Mouse (Mus musculus) cerebellum, adult 2 months (tissue): Measurements from ENCODE around the gene Asxl1. TPM values are rescaled to one million over a fixed set of nuclear protein-coding genes. Genes with fewer than 3 reads are reported as not detected.

ENCODE experiments used
- DNase-seq, 2 experiments: peaks; one replicate each; pipeline ENCODE4 v3.0.0; 2021
- H3K27ac ChIP-seq: fragments of 200-500 bp; 2 replicates; pipeline ENCODE4 v1.5.1; 2012; ENCODE audit warnings: low read length, control low read depth, inconsistent platforms; ENCODE audit not compliant: insufficient read depth
- H3K27me3 ChIP-seq: fragments of 200-500 bp; 2 replicates; pipeline ENCODE4 v1.6.1; 2012; ENCODE audit warnings: inconsistent platforms, mild to moderate bottlenecking, low read length, moderate library complexity; ENCODE audit not compliant: control insufficient read depth, insufficient read depth
- H3K4me1 ChIP-seq: fragments of 200-500 bp; 2 replicates; pipeline ENCODE4 v1.6.1; 2011; ENCODE audit warnings: low read length; ENCODE audit not compliant: control insufficient read depth, insufficient read depth
- H3K4me3 ChIP-seq: fragments of 200-500 bp; replicated peaks from 2 replicates; pipeline ENCODE3; 2011; ENCODE audit warnings: mild to moderate bottlenecking, low read depth, low read length, control low read depth; ENCODE audit not compliant: insufficient read depth
- CTCF ChIP-seq: fragments of 200-500 bp; IDR thresholded peaks from 2 replicates; pipeline ENCODE4 v1.5.1; 2011; ENCODE audit warnings: low read depth, mild to moderate bottlenecking, control low read depth, low read length, moderate library complexity, borderline replicate concordance; ENCODE audit not compliant: insufficient read depth
- POLR2A ChIP-seq: fragments of 200-500 bp; IDR thresholded peaks from 2 replicates; pipeline ENCODE4 v1.6.1; 2011; ENCODE audit warnings: low read length, control low read depth, borderline replicate concordance; ENCODE audit not compliant: insufficient read depth
- WGBS: fragments of 180-500 bp; shearing (Covaris S2); methylation state at CpG from one replicate; pipeline ENCODE4 v1.1.7; 2018; 5-methylcytosine and 5-hydroxymethylcytosine counted together
- polyA plus RNA-seq: library from polyadenylated mRNA; depleted of rRNA; stranded (reverse); fragments of >200 nt; gene quantifications from 2 replicates; pipeline ENCODE4 v1.2.3, GENCODE M21; 2012; rRNA removed

Asxl1 gene
- polyA plus RNA-seq, 1 experiment = 21.8 TPM

DNA sequence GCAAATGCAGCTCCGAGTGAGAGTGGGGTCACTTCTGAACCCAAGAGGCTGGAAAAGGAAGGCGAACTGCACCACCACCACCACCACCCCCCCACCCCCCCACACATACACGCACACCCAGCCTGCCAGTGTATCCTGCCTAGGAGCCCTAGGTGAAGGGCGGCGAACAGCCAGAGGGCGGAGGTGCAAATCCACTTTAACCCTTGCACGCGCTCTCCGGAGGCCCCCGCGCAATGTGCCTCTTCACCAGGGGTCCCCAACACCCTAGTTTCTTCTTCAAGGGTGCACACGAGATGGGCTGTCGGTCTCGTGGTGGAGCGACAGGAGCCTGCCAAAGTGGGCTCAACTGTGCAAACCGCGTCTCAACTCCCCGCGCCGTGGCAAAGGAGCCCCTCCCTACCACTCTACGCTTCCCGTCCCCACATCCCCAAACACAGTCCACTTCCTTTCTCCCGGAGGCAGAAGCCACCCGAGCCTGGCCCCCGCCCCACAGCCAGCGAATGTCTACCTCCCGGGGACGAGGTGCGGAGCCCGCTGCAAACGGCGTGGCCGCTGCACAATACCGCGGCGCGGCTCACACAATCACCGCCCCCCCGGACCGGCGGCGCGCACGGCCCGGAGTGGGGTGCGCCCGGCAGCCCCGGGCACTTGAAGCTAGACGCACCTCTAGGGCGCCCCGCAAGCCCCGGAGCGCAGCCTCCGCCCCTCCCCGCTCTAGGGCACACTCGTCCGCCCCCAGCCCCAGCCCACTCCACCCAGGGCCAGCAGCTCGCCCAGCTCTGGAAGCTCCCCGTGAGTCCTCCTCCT, 98.0 kb downstream of the Asxl1 start:
- Histone ChIP-seq H3K27ac (no peak overlapping the region), H3K4me1 (peaks cover 4% of the 10 kb centered on the region; the same call in 1 of the 2 replicates), H3K4me3 (peak overlapping the region; percentile 54), H3K27me3 (no peaks in the 10 kb centered on the region)
- no peak for TF ChIP-seq POLR2A
- no peak for TF ChIP-seq CTCF
- 5% methylated on average over 58 of the region's 59 CpGs for WGBS
- DNase-seq = no peak

GRCm38 (mm10) chr2:153444254-153445136, 98.9 kb downstream of the Asxl1 start:
- Histone ChIP-seq H3K27ac (no peak overlapping the region), H3K27me3 (no peaks in the 10 kb centered on the region), H3K4me3 (peak overlapping the region; percentile 54), H3K4me1 (peaks cover 4% of the 10 kb centered on the region; the same call in 1 of the 2 replicates)
- 1% methylated on average over 47 of the region's 64 CpGs for WGBS
- peak; percentile 38 to 50 for DNase-seq
- TF ChIP-seq CTCF (no peak), POLR2A (no peak)

DNA sequence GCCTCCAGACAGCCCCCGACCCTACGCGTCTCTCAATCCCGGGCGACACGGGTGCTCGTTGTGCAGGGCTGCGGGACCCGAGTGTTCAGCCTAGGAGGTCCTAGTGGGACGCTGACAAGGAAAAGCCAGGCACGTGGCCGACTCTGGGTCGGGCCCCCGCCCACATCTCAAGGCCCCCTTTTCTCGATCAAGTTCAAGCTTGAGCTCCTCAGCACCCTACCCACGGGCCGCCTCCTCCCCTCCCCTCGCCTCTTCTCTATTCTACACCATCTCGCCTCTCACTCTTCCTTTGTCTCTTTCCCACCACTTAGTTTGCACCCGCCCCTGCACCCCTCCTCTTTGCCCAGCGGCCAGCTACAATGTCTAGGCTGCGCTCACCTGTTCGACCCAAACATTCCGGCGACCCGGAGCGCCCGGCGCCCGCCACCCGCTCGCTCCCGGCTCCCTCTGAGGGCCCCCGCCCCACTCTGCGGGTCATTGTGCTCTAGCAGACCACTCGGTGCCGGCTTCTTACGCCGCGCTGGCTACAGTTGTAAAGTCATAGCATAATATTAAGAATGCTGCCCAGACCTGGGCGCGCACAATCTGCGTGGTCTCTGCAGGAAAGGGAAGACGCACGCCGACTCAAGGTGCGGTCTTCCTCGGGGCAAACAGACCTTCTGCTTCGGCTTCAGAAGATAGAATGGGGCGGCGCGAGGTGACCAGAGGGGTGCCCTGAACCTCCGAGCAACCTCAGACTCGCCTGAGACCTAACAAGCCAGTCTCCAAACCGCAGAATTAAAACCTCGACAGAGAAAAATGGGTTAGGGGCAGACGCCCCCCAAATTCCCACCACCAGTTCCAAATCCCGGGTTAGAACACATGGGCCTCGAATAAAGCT, 99.7 kb downstream of the Asxl1 start:
- WGBS = under 1% methylated on average over 59 of the region's 59 CpGs
- TF ChIP-seq POLR2A (no peak), CTCF (no peak)
- Histone ChIP-seq H3K4me3 (peak overlapping the region; percentile 51), H3K27ac (no peak overlapping the region), H3K4me1 (peaks cover 9% of the 10 kb centered on the region; the same call in 1 of the 2 replicates), H3K27me3 (no peaks in the 10 kb centered on the region)
- DNase-seq = no peak

DNA sequence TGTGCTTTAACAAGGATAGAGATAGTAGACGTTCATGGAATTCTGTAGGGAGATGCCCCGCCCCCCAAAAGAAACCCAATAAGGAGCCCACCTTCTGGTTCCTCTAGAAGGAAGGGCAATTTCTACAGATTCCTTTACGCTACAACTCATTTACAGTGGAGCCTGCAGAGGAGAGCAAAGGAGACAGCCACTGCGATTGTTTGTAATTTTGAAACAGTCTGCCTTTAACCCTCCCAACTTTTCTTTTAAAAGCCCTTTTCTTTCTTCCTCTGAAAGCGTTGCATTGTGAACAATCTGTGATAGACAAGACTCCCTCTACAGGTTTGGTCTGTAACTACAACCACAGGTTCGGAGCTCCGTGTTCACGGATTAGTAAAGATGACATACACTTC, 100.4 kb downstream of the Asxl1 start:
- WGBS = under 1% methylated on average over 8 of the region's 8 CpGs
- Histone ChIP-seq H3K4me3 (no peak overlapping the region), H3K4me1 (peaks cover 10% of the 10 kb centered on the region; the same call in 1 of the 2 replicates), H3K27ac (no peak overlapping the region), H3K27me3 (no peaks in the 10 kb centered on the region)
- DNase-seq = peak; percentile 49 to 65
- TF ChIP-seq CTCF (peak; percentile 31; the same call in 1 of the 2 replicates), POLR2A (no peak)

DNA sequence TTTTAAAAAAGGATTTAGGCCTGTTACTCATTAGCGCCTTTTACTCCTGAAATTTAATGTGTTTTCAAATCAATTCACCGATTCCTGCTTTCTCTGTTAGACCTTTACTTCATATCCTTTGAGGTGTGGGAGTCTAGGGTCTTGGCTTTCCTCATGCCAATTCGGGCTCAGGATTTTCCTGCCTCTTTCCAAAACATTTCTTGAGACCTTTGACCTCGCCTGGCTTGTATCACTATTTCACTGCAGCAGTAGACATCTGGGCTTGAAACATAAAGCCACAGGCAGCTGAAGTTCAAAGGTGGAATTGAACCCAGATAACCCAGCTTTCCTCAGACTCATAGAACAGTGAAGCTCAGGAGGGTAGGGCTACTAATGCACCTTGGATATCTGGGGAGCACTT, 100.8 kb downstream of the Asxl1 start:
- no peak overlapping the region for H3K4me3 ChIP-seq
- no peak overlapping the region for H3K27ac ChIP-seq
- H3K27me3 ChIP-seq = no peaks in the 10 kb centered on the region
- WGBS = 44% methylated on average over 4 of the region's 4 CpGs
- no peak for DNase-seq
- H3K4me1 ChIP-seq = peaks cover 10% of the 10 kb centered on the region; the same call in 1 of the 2 replicates
- TF ChIP-seq CTCF = no peak
- no peak for TF ChIP-seq POLR2A

DNA sequence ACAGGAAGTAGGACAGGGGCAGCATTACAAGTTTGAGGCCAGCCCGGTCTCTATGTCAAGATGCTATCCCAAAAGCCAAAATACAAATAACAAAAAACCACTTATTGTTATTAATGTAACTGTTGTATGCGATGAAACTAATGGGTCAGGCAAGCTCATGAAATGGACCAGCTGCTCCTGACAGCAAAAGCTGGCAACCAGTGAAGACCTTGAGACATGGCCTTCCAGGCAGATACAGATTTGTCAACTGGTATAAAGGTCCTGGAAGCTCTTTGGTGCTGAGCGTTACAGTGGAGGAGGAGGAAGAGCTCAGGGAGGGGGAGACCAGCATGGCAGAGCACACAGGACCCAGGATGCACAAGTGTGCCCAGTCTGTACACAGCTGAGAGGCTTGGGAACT, 102.1 kb downstream of the Asxl1 start:
- Histone ChIP-seq H3K27me3 (no peaks in the 10 kb centered on the region), H3K27ac (no peak overlapping the region), H3K4me3 (no peak overlapping the region), H3K4me1 (peaks cover 10% of the 10 kb centered on the region; the same call in 1 of the 2 replicates)
- no peak for DNase-seq
- WGBS = 75% methylated on average over 3 of the region's 3 CpGs
- TF ChIP-seq POLR2A (no peak), CTCF (no peak)

GRCm38 (mm10) chr2:153448519-153448918, 102.9 kb downstream of the Asxl1 start:
- TF ChIP-seq POLR2A (no peak), CTCF (no peak)
- 91% methylated on average over 6 of the region's 6 CpGs for WGBS
- Histone ChIP-seq H3K4me1 (peaks cover 10% of the 10 kb centered on the region; the same call in 1 of the 2 replicates), H3K4me3 (no peak overlapping the region), H3K27me3 (no peaks in the 10 kb centered on the region), H3K27ac (no peak overlapping the region)
- no peak for DNase-seq

Other genes starting within 250 kb of the Asxl1 start
- gene Hck, start 237.4 kb upstream of the Asxl1 start, polyA plus RNA-seq = 1.2 and 1.4 TPM in 2 replicates
- 78.6 and 82.5 TPM in 2 replicates for gene Tm9sf4, start 184.5 kb upstream of the Asxl1 start, polyA plus RNA-seq
- 20.0 and 20.1 TPM in 2 replicates for gene Tspyl3, start 120.4 kb upstream of the Asxl1 start, polyA plus RNA-seq
- 4.8 and 5.5 TPM in 2 replicates for gene Plagl2, start 104.4 kb upstream of the Asxl1 start, polyA plus RNA-seq
- gene Pofut1, start 104.3 kb upstream of the Asxl1 start, polyA plus RNA-seq = 18.8 and 19.1 TPM in 2 replicates
- 26.0 and 27.1 TPM in 2 replicates for gene Kif3b, start 54.4 kb upstream of the Asxl1 start, polyA plus RNA-seq
- not detected in 2 replicates for gene 4930404H24Rik, start 147.0 kb downstream of the Asxl1 start, polyA plus RNA-seq
- 23.1 and 24.3 TPM in 2 replicates for gene Nol4l, start 184.1 kb downstream of the Asxl1 start, polyA plus RNA-seq